Mouse (Mus musculus) liver, embryonic 16.5 days (tissue): ENCODE results near the gene Ywhab. TPM values are rescaled to one million over a fixed set of nuclear protein-coding genes. Genes with fewer than 3 reads are reported as not detected.
A peak's percentile ranks its signal among the peaks of the same experiment; 100 is the strongest.

Source experiments
- ATAC-seq: fragments of 200-750 bp; cut with Nextera tagmentation; 2 replicates; pipeline ENCODE4 v1.8.0; 2017; ENCODE audit warnings: low read depth, mild to moderate bottlenecking, moderate number of reproducible peaks, moderate library complexity
- H3K27ac ChIP-seq: fragments of 300-500 bp; sonication (generic); 2 replicates; pipeline ENCODE4 v1.5.1; 2014; ENCODE audit warnings: mild to moderate bottlenecking, low read length
- H3K27me3 ChIP-seq: fragments of 300-500 bp; sonication (generic); 2 replicates; pipeline ENCODE4 v1.6.1; 2014; ENCODE audit warnings: low read depth, low read length, mixed read lengths; ENCODE audit not compliant: control insufficient read depth, insufficient read depth
- H3K36me3 ChIP-seq: fragments of 300-500 bp; sonication (generic); 2 replicates; pipeline ENCODE4 v1.6.1; 2014; ENCODE audit warnings: mild to moderate bottlenecking; ENCODE audit not compliant: control insufficient read depth, insufficient read depth
- H3K4me1 ChIP-seq: fragments of 300-500 bp; sonication (generic); 2 replicates; pipeline ENCODE4 v1.6.1; 2014; ENCODE audit warnings: low read depth, low read length, mixed read lengths; ENCODE audit not compliant: control insufficient read depth
- H3K4me2 ChIP-seq: fragments of 300-500 bp; sonication (generic); 2 replicates; pipeline ENCODE4 v1.6.1; 2014; ENCODE audit warnings: low read depth, low read length, mixed read lengths
- H3K4me3 ChIP-seq: fragments of 300-500 bp; sonication (generic); 2 replicates; pipeline ENCODE4 v1.5.1; 2014; ENCODE audit warnings: low read depth, mild to moderate bottlenecking, low read length
- H3K9ac ChIP-seq: fragments of 300-500 bp; sonication (generic); 2 replicates; pipeline ENCODE4 v1.6.1; 2014; ENCODE audit warnings: low read depth, low read length
- H3K9me3 ChIP-seq: fragments of 300-500 bp; sonication (generic); replicated peaks from 2 replicates; pipeline ENCODE4 v1.6.1; 2016; ENCODE audit warnings: low read length; ENCODE audit not compliant: control insufficient read depth
- WGBS: fragments of 180-500 bp; shearing (Covaris S2); extraction: QIAGEN DNeasy Blood & Tissue Kit; methylation state at CpG from one replicate; pipeline ENCODE4 v1.1.7; 2014; ENCODE audit not compliant: insufficient replicate concordance; 5-methylcytosine and 5-hydroxymethylcytosine counted together
- polyA plus RNA-seq: library from polyadenylated mRNA; unstranded; fragments of >200 nt; fragmentation: Nextera tagmentation; extraction: Ambion mirVana; gene quantifications from 2 replicates; pipeline ENCODE4 v1.2.1, GENCODE M21; 2015

Ywhab gene
- polyA plus RNA-seq, 1 experiment from 2014 or later = 82.9 TPM

- no peak for ATAC-seq
- 64% methylated on average over 2 of the region's 2 CpGs for WGBS
- Histone ChIP-seq H3K4me1 (no peaks in the 10 kb centered on the region), H3K4me3 (no peak overlapping the region), H3K9me3 (no peaks in the 10 kb centered on the region), H3K27ac (no peak overlapping the region), H3K9ac (no peak overlapping the region), H3K27me3 (no peaks in the 10 kb centered on the region), H3K36me3 (no peaks in the 10 kb centered on the region), H3K4me2 (no peak overlapping the region)
Observed at GRCm38 (mm10) chr2:163974056-163974455, 20.7 kb upstream of the Ywhab start.

GRCm38 (mm10) chr2:163976448-163976847 lies 18.3 kb upstream of the Ywhab start:
- Histone ChIP-seq H3K9ac (no peak overlapping the region), H3K27ac (no peak overlapping the region), H3K36me3 (no peaks in the 10 kb centered on the region), H3K4me3 (no peak overlapping the region), H3K4me2 (no peak overlapping the region), H3K9me3 (no peaks in the 10 kb centered on the region), H3K4me1 (no peaks in the 10 kb centered on the region), H3K27me3 (no peaks in the 10 kb centered on the region)
- ATAC-seq = no peak
- 68% methylated on average over 6 of the region's 7 CpGs for WGBS

GRCm38 (mm10) chr2:163987233-163987632 lies 7.5 kb upstream of the Ywhab start:
- Histone ChIP-seq H3K9me3 (no peaks in the 10 kb centered on the region), H3K4me2 (no peak overlapping the region), H3K27me3 (no peaks in the 10 kb centered on the region), H3K36me3 (no peaks in the 10 kb centered on the region), H3K9ac (no peak overlapping the region), H3K4me3 (no peak overlapping the region), H3K4me1 (peaks cover 5% of the 10 kb centered on the region), H3K27ac (no peak overlapping the region)
- no peak for ATAC-seq
- WGBS = 35% methylated on average over 8 of the region's 8 CpGs

GRCm38 (mm10) chr2:163992871-163993270 lies 1.9 kb upstream of the Ywhab start:
- H3K9me3 ChIP-seq = no peaks in the 10 kb centered on the region

GRCm38 (mm10) chr2:163994977-163995862 lies 460 bp downstream of the Ywhab start:
- Histone ChIP-seq H3K27me3 (no peaks in the 10 kb centered on the region), H3K27ac (peak overlapping the region; percentile 93), H3K9me3 (no peaks in the 10 kb centered on the region), H3K4me1 (peaks cover 25% of the 10 kb centered on the region), H3K4me2 (peak overlapping the region; percentile 72), H3K4me3 (peak overlapping the region; percentile 98), H3K9ac (peak overlapping the region; percentile 95), H3K36me3 (peaks cover 4% of the 10 kb centered on the region)
- ATAC-seq = peak; percentile 99
- 0% methylated on average over 72 of the region's 79 CpGs for WGBS

More at GRCm38 (mm10) chr2:163992871-163993270, 1.9 kb upstream of the Ywhab start:
- H3K4me2 ChIP-seq = no peak overlapping the region
- H3K27ac ChIP-seq = no peak overlapping the region
- 81% methylated on average over 2 of the region's 2 CpGs for WGBS
- H3K4me1 ChIP-seq = peaks cover 28% of the 10 kb centered on the region
- no peaks in the 10 kb centered on the region for H3K27me3 ChIP-seq
- H3K9ac ChIP-seq = no peak overlapping the region
- H3K36me3 ChIP-seq = peaks cover 3% of the 10 kb centered on the region
- ATAC-seq = no peak
- no peak overlapping the region for H3K4me3 ChIP-seq

GRCm38 (mm10) chr2:163996275-163996674 lies 1.5 kb downstream of the Ywhab start:
- peaks cover 4% of the 10 kb centered on the region for H3K36me3 ChIP-seq
- peaks cover 25% of the 10 kb centered on the region for H3K4me1 ChIP-seq
- 60% methylated on average over 6 of the region's 6 CpGs for WGBS
- peak overlapping the region; percentile 13; the same call in 1 of the 2 replicates for H3K27ac ChIP-seq
- peak overlapping the region; percentile 72 for H3K4me2 ChIP-seq
- no peaks in the 10 kb centered on the region for H3K9me3 ChIP-seq
- H3K4me3 ChIP-seq = peak overlapping the region; percentile 98
- no peak for ATAC-seq
- H3K9ac ChIP-seq = peak overlapping the region; percentile 95
- no peaks in the 10 kb centered on the region for H3K27me3 ChIP-seq

- ATAC-seq = no peak
- WGBS = 67% methylated on average over 5 of the region's 5 CpGs
- Histone ChIP-seq H3K4me1 (peaks cover 25% of the 10 kb centered on the region), H3K36me3 (peaks cover 4% of the 10 kb centered on the region), H3K4me2 (peak overlapping the region; percentile 1; the same call in 1 of the 2 replicates), H3K9me3 (no peaks in the 10 kb centered on the region), H3K9ac (no peak overlapping the region), H3K27ac (no peak overlapping the region), H3K4me3 (no peak overlapping the region), H3K27me3 (no peaks in the 10 kb centered on the region)
Observed at GRCm38 (mm10) chr2:163996899-163997298, 2.1 kb downstream of the Ywhab start.

GRCm38 (mm10) chr2:163998981-163999380 lies 4.2 kb downstream of the Ywhab start:
- H3K36me3 ChIP-seq = peaks cover 4% of the 10 kb centered on the region
- no peak overlapping the region for H3K4me2 ChIP-seq
- 87% methylated on average over 6 of the region's 6 CpGs for WGBS
- H3K27me3 ChIP-seq = no peaks in the 10 kb centered on the region
- no peak overlapping the region for H3K27ac ChIP-seq
- H3K9me3 ChIP-seq = no peaks in the 10 kb centered on the region
- no peak overlapping the region for H3K9ac ChIP-seq
- H3K4me3 ChIP-seq = no peak overlapping the region
- peaks cover 25% of the 10 kb centered on the region for H3K4me1 ChIP-seq
- no peak for ATAC-seq

GRCm38 (mm10) chr2:164002637-164003036 lies 7.9 kb downstream of the Ywhab start:
- Histone ChIP-seq H3K36me3 (peaks cover 4% of the 10 kb centered on the region), H3K27ac (no peak overlapping the region), H3K4me3 (no peak overlapping the region), H3K4me1 (peaks cover 21% of the 10 kb centered on the region), H3K9me3 (no peaks in the 10 kb centered on the region), H3K9ac (no peak overlapping the region), H3K4me2 (no peak overlapping the region), H3K27me3 (no peaks in the 10 kb centered on the region)
- ATAC-seq = no peak
- WGBS = 88% methylated on average over 3 of the region's 3 CpGs
